Mouse (Mus musculus) midbrain, embryonic 14.5 days (tissue): ENCODE results near the gene Nhs. TPM values are rescaled to one million over a fixed set of nuclear protein-coding genes. Genes with fewer than 3 reads are reported as not detected.

Experiments
- ATAC-seq: fragments of 200-750 bp; cut with Nextera tagmentation; 2 replicates; pipeline ENCODE4 v1.8.0; 2017; ENCODE audit warnings: moderate number of reproducible peaks, moderate library complexity; ENCODE audit not compliant: low FRiP score, low TSS enrichment
- DNase-seq: peaks from one replicate; pipeline ENCODE4 v3.0.0-alpha.2; 2015
- H3K27ac ChIP-seq: fragments of 300-500 bp; sonication (generic); replicated peaks from 2 replicates; pipeline ENCODE4 v1.5.1; 2014; ENCODE audit warnings: mild to moderate bottlenecking, low read depth, low read length, moderate library complexity
- H3K27me3 ChIP-seq: fragments of 300-500 bp; sonication (generic); 2 replicates; pipeline ENCODE4 v1.6.1; 2014; ENCODE audit warnings: low read length, control low read depth, mixed read lengths; ENCODE audit not compliant: control insufficient read depth, insufficient read depth
- H3K36me3 ChIP-seq: fragments of 300-500 bp; sonication (generic); 2 replicates; pipeline ENCODE4 v1.6.1; 2014; ENCODE audit warnings: low read length, control low read depth; ENCODE audit not compliant: control insufficient read depth, insufficient read depth
- H3K4me1 ChIP-seq: fragments of 300-500 bp; sonication (generic); 2 replicates; pipeline ENCODE4 v1.6.1; 2014; ENCODE audit warnings: mild to moderate bottlenecking, antibody characterized with exemption, low read length, control low read depth; ENCODE audit not compliant: control insufficient read depth, insufficient read depth
- H3K4me2 ChIP-seq: fragments of 300-500 bp; sonication (generic); 2 replicates; pipeline ENCODE4 v1.6.1; 2014; ENCODE audit warnings: mild to moderate bottlenecking, low read length, moderate library complexity
- H3K4me3 ChIP-seq: fragments of 300-500 bp; sonication (generic); replicated peaks from 2 replicates; pipeline ENCODE4 v1.5.1; 2014; ENCODE audit warnings: low read depth, low read length
- H3K9ac ChIP-seq: fragments of 300-500 bp; sonication (generic); replicated peaks from 2 replicates; pipeline ENCODE4 v1.6.1; 2014; ENCODE audit warnings: mild to moderate bottlenecking, low read length, moderate library complexity
- H3K9me3 ChIP-seq: fragments of 300-500 bp; sonication (generic); 2 replicates; pipeline ENCODE4 v1.6.1; 2016; ENCODE audit warnings: low read length, control low read depth, mixed read lengths; ENCODE audit not compliant: control insufficient read depth
- WGBS: fragments of 180-500 bp; shearing (Covaris S2); extraction: QIAGEN DNeasy Blood & Tissue Kit; methylation state at CpG from one replicate; pipeline ENCODE4 v1.1.7; 2014; 5-methylcytosine and 5-hydroxymethylcytosine counted together
- polyA plus RNA-seq: library from polyadenylated mRNA; unstranded; fragments of >200 nt; fragmentation: Nextera tagmentation; extraction: Ambion mirVana; gene quantifications from 2 replicates; pipeline ENCODE4 v1.2.1, GENCODE M21; 2014

Nhs gene
- polyA plus RNA-seq, 1 experiment from 2014 or later: 3.7 TPM

GRCm38 (mm10) chrX:161972723-161973122, 186.8 kb downstream of the Nhs start:
- Histone ChIP-seq H3K27ac (no peak overlapping the region), H3K36me3 (no peaks in the 10 kb centered on the region), H3K27me3 (0 out of 2 replicates have a peak, but pooled peaks cover 7% of the 10 kb centered on the region), H3K4me3 (no peak overlapping the region), H3K4me2 (no peak overlapping the region), H3K9me3 (no peaks in the 10 kb centered on the region), H3K9ac (no peak overlapping the region), H3K4me1 (no peaks in the 10 kb centered on the region)
- DNase-seq: no peak
- no peak for ATAC-seq

- 81% methylated on average over 3 of the region's 3 CpGs for WGBS
- 0 out of 2 replicates have a peak, but pooled peaks cover 7% of the 10 kb centered on the region for H3K27me3 ChIP-seq
- no peak overlapping the region for H3K4me3 ChIP-seq
- DNase-seq (no peak), ATAC-seq (no peak)
- H3K4me2 ChIP-seq: no peak overlapping the region
- no peaks in the 10 kb centered on the region for H3K36me3 ChIP-seq
- no peak overlapping the region for H3K27ac ChIP-seq
- no peaks in the 10 kb centered on the region for H3K4me1 ChIP-seq
- no peaks in the 10 kb centered on the region for H3K9me3 ChIP-seq
- no peak overlapping the region for H3K9ac ChIP-seq
These were observed 187.5 kb downstream of the Nhs start for GRCm38 (mm10) chrX:161971961-161972502.

GRCm38 (mm10) chrX:161971131-161971530, 188.4 kb downstream of the Nhs start:
- H3K9me3 ChIP-seq: no peaks in the 10 kb centered on the region
- no peak overlapping the region for H3K9ac ChIP-seq
- no peak overlapping the region for H3K27ac ChIP-seq
- no peaks in the 10 kb centered on the region for H3K27me3 ChIP-seq
- ATAC-seq: no peak
- no peak for DNase-seq
- no peaks in the 10 kb centered on the region for H3K4me1 ChIP-seq
- H3K36me3 ChIP-seq: no peaks in the 10 kb centered on the region
- H3K4me2 ChIP-seq: no peak overlapping the region
- no peak overlapping the region for H3K4me3 ChIP-seq
- WGBS: 96% methylated on average over 1 of the region's 1 CpGs

- H3K4me1 ChIP-seq: no peaks in the 10 kb centered on the region
- WGBS: 44% methylated on average over 4 of the region's 4 CpGs
- no peak overlapping the region for H3K9ac ChIP-seq
- DNase-seq (peak; percentile 65), ATAC-seq (no peak; the same call in 1 of the 2 replicates)
- no peaks in the 10 kb centered on the region for H3K36me3 ChIP-seq
- H3K4me2 ChIP-seq: no peak overlapping the region
- H3K27ac ChIP-seq: no peak overlapping the region
- no peaks in the 10 kb centered on the region for H3K27me3 ChIP-seq
- H3K4me3 ChIP-seq: no peak overlapping the region
- no peaks in the 10 kb centered on the region for H3K9me3 ChIP-seq
These were observed 191.8 kb downstream of the Nhs start for GRCm38 (mm10) chrX:161967692-161968091.

- H3K27ac ChIP-seq: no peak overlapping the region
- H3K27me3 ChIP-seq: no peaks in the 10 kb centered on the region
- no peak overlapping the region for H3K4me3 ChIP-seq
- ATAC-seq: no peak
- no peaks in the 10 kb centered on the region for H3K4me1 ChIP-seq
- no peak overlapping the region for H3K9ac ChIP-seq
- no peaks in the 10 kb centered on the region for H3K36me3 ChIP-seq
- no peak overlapping the region for H3K4me2 ChIP-seq
- DNase-seq: no peak
- H3K9me3 ChIP-seq: no peaks in the 10 kb centered on the region
These were observed 196.2 kb downstream of the Nhs start for GRCm38 (mm10) chrX:161963372-161963771.

GRCm38 (mm10) chrX:161962855-161963254, 196.7 kb downstream of the Nhs start:
- H3K9me3 ChIP-seq: no peaks in the 10 kb centered on the region
- no peak overlapping the region for H3K4me2 ChIP-seq
- no peaks in the 10 kb centered on the region for H3K4me1 ChIP-seq
- ATAC-seq (no peak), DNase-seq (no peak)
- H3K27ac ChIP-seq: no peak overlapping the region
- no peaks in the 10 kb centered on the region for H3K27me3 ChIP-seq
- no peak overlapping the region for H3K9ac ChIP-seq
- WGBS: 83% methylated on average over 1 of the region's 1 CpGs
- H3K36me3 ChIP-seq: no peaks in the 10 kb centered on the region
- H3K4me3 ChIP-seq: no peak overlapping the region

- ATAC-seq (no peak), DNase-seq (peak; percentile 6)
- H3K27ac ChIP-seq: no peak overlapping the region
- 65% methylated on average over 6 of the region's 6 CpGs for WGBS
- no peak overlapping the region for H3K9ac ChIP-seq
- no peak overlapping the region for H3K4me3 ChIP-seq
- H3K27me3 ChIP-seq: no peaks in the 10 kb centered on the region
- no peaks in the 10 kb centered on the region for H3K36me3 ChIP-seq
- no peaks in the 10 kb centered on the region for H3K4me1 ChIP-seq
- no peak overlapping the region for H3K4me2 ChIP-seq
- H3K9me3 ChIP-seq: no peaks in the 10 kb centered on the region
These were observed 197.8 kb downstream of the Nhs start for GRCm38 (mm10) chrX:161961756-161962155.

- no peak overlapping the region for H3K4me3 ChIP-seq
- H3K4me1 ChIP-seq: no peaks in the 10 kb centered on the region
- no peak overlapping the region for H3K9ac ChIP-seq
- no peak overlapping the region for H3K4me2 ChIP-seq
- H3K9me3 ChIP-seq: no peaks in the 10 kb centered on the region
- no peaks in the 10 kb centered on the region for H3K36me3 ChIP-seq
- H3K27ac ChIP-seq: no peak overlapping the region
- ATAC-seq: no peak
- DNase-seq: peak; percentile 63
- no peaks in the 10 kb centered on the region for H3K27me3 ChIP-seq
- 60% methylated on average over 4 of the region's 4 CpGs for WGBS
These were observed 198.4 kb downstream of the Nhs start for GRCm38 (mm10) chrX:161961176-161961575.

- no peak for DNase-seq
These were observed 207.2 kb downstream of the Nhs start for GRCm38 (mm10) chrX:161952356-161952755.

More at GRCm38 (mm10) chrX:161952356-161952755, 207.2 kb downstream of the Nhs start:
- Histone ChIP-seq H3K4me2 (no peak overlapping the region), H3K9me3 (no peaks in the 10 kb centered on the region), H3K9ac (no peak overlapping the region), H3K36me3 (no peaks in the 10 kb centered on the region), H3K27me3 (no peaks in the 10 kb centered on the region), H3K27ac (no peak overlapping the region), H3K4me1 (no peaks in the 10 kb centered on the region), H3K4me3 (no peak overlapping the region)
- ATAC-seq: no peak
